Mouse (Mus musculus): ENCODE measurements around the gene Sept10. TPM values are rescaled to one million over a fixed set of nuclear protein-coding genes. Genes with fewer than 3 reads are reported as not detected.
"Not testable (repeated sequence)": the region's sequence is repeated elsewhere in the genome, so short reads cannot be mapped to it uniquely, and the experiment has no call there.

The Sept10 gene
- total RNA-seq, 4 experiments from 2014 or later: 7.7 to 10.8 (median 9.0) TPM

DNA sequence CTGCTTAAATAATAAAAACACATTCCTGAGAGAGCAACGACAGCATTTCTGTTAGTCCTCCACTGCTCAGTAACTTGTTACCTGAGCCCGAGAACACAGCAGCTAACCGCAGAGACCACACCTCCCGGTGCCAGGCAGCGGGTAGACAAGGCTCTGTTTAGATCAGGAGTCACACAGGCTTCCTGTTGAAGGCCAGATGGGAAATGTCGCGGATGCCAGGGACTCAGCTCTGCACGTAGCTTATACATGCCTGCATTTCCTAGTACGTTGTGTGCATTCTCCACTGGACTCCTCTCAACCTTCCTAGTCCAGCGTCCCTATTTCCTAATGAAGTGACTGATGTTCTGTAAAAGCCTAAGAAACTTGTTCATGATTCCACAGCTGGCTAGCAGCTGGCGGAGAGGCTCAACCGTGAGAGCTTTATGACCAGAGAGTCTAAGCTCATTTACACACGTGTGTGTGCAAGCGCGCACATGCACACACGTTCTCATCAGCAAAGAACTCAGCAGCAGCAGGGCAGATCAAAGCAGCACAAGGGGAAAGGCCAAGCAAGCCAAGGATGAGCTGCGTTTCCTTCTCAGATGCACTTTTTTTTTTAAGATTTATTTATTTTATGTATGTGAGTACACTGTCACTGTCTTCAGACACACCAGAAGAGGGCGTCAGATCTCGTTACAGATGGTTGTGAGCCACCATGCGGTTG lies 89.6 kb downstream of the Sept10 start:
- DNase-seq (ENCODE audit: low spot score in 2 of 2): no peak

DNA sequence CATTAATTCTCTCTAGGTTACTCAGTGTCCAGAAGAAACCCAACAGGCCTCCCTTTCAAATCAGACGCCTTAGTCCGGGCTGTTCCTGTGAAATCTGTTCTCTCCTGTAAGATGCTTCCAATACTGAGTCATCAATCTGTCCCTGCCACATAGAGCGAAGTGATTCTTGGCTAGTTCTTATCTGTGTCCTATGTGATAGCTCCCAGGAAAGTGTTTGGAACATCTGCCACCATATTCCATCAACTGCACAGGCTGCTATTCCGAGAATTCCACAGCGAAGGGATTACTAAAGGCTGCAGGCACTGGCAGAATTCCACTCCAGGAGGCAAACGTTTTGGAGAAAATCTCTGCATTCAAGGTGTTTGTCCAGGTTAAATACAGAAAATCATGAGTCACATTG lies 94.0 kb downstream of the Sept10 start:
- DNase-seq (ENCODE audit: low spot score in 2 of 2): peak in 1 of 2 experiments; percentile 46

DNA sequence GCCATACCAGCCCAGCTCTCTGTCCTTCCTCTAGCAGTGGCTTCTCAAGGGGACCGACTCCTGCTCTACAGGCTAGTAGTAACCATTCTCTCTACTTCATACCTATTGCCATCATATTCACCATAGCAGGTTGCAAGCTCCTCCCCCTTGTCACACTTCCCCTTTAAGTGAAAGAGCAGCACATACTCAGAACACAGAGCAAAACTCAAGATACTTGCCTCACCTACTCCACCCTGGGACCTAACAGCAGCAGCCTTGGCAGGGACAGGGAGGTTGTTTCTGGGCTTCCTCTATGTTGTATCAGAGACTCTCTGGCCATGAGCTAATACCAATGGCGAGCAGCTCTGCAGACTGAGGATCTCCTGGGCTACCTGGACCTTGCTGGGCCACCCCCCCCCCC lies 96.2 kb downstream of the Sept10 start:
- DNase-seq (ENCODE audit: low spot score in 2 of 2): no peak

DNA sequence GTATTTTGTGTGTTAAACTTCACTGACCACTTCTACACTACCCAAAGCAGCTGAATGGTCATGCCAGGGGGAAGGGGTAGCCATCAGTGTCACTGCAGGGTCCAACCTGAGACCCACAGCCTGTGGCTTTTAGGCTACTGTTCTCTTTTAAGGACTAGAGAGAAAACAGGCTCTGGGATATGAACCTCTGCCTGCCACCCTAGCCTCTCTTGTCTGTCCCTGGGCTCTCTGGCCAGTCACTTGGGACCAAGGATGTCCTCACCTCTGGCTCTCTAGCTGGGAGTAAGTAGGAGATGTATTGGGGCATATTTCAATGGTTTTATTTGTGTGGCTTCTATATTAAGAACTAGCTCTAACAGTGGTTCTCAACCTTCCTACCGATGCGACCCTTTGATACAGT lies 101.8 kb downstream of the Sept10 start:
- no peak for DNase-seq (ENCODE audit: low spot score in 2 of 2)

DNA sequence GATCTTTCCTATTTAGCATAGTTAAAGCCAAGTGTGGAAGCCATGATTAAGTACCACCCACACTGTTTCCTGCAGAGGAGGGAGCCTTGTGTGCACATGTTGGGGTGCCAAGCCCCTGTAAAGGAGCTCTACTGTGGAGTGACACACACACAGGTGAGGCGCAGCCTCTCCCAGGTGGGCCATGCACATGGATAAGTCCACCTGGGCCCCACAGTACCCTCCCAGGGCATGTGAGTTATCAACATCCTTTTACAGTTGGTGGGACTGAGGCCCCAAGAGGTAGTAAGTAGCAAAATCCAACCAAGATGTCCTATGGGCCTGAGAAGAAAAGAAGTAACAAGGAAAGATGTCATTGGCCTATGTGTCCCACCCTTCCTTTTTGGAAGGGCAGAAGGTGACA lies 102.6 kb downstream of the Sept10 start:
- DNase-seq (ENCODE audit: low spot score in 2 of 2): no peak

DNA sequence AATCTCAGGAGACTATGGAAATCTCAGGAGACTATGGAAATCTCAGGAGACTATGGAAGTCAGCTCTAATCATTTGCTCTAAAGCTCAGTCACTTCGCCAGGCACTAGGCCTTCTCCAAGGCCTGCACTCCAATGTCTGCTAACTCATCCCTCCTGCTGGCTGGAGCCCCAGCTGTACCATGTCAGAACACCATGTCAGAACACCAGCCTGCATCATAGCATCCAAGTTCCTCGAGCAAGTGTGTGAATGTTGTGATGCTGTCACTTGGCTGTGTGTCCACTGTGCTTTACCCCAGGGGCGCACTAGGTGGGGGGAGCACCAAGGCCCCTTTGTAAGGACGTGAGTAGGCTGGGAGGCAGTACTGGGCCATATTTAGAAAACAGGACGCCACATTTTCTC lies 104.1 kb downstream of the Sept10 start:
- DNase-seq (ENCODE audit: low spot score in 2 of 2): no peak

DNA sequence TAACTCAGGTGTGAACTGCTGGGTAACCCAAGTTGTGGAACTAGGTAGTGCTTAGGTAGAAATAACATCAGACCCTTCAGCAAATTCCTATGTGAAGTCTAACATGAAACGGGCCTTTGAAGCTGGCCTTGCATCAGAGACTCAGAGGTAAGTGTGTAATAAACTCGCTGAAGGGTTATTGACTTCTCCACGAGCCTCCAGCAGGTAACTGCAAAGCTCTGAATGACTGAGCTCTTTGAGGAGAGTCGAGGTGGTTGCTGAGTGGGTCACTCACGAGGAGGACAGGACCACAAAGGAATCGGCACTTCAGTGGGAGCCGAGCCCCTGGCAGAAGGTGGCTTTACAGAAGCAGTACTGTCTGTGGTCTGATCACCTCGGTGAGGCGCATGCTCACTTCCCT lies 105.3 kb downstream of the Sept10 start:
- no peak for DNase-seq (ENCODE audit: low spot score in 2 of 2)

DNA sequence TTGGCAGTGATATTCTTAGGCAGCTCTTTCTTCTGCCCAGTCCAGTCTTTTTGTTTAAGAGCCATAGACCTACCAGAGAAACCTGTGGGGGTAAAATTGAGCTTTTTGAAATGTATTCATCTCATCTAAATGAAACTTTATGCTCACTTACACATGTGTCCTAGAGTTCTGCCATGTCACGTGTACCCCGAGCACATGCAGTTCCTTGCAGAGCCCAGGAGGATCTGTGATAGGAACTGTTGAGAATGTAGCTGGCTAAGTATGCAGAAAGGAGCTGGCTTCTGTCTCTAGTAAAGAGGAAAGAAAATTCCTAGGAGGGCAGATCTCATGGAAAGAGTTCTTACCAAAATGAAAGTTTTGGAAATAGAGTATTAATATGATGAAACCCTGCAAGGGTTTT lies 106.0 kb downstream of the Sept10 start:
- DNase-seq (ENCODE audit: low spot score in 2 of 2): no peak

DNA sequence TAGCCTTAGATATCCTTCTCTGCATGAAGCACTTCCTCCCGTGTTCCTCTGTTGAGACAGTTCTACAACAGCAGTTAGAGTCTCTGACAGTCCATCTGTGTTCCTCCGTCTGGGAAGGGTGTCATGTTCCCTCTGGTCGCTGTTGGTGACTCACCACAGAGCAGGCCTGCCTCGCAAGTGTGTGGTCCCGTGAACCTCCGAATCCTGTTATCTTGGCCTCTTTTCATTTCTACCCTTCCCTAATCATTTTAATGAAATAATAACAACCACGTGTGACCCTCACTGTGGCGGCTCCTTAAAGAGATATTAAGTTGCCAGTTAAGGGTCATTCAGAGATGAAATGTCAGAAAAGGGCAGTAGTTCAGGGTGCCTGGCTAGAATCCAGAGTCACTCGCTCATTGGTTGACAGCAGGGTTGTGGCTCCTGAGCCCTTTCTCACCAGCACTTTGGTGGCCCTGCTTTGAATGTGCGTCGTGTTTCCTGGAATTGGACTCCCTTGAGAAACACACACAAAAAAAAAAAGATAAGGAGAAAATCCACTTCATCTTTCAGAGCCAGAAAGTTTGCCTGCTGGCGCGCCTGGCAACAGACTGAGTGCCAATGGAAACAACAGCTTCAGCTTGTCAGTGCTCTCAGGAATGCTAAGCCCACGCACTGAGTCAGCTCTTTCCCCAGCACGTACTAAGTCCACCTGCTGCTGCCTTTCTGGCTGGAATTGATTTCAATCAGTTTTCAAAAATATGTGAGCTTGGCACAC lies 106.9 kb downstream of the Sept10 start:
- peak; percentile 88 for DNase-seq (ENCODE audit: low spot score in 2 of 2)

DNA sequence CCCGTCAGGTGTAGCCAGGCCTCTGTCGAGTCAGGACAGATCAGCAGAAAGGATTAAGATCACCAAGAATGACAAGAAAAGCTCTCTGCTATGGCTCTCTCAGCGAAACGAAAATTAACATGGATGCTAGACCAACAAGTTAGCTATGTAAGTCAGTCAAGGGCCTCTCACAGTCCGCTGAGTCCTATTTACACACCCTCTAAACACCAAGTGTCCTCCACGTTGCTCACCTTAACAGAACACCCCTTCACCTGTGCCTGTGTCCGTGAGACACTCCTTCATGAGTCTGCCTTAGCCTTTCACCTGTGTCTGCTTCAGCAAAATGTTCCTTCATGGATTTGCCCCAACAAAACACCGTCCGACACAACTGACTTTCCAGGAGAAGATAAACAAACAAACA lies 108.3 kb downstream of the Sept10 start:
- DNase-seq (ENCODE audit: low spot score in 2 of 2): no peak

DNA sequence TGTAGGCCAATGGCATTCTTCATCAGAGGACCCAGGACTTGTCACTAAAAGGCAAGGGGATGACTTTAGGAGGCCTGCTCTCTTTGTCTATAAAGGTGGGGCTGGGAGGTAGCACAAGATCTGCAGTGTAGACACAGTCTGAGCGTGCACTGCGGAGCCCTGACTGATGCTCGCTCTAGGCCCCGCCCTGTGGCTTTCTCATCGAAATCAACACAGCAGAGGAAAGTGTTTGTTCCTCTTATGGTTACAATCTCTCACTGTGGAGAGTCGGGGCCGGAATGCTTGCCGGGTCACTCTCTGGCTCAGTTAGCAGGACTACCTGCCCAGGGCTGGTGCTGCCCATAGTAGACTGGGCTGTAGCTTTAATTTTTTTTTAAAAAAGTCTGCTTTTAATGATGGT lies 108.9 kb downstream of the Sept10 start:
- no peak for DNase-seq (ENCODE audit: low spot score in 2 of 2)

DNA sequence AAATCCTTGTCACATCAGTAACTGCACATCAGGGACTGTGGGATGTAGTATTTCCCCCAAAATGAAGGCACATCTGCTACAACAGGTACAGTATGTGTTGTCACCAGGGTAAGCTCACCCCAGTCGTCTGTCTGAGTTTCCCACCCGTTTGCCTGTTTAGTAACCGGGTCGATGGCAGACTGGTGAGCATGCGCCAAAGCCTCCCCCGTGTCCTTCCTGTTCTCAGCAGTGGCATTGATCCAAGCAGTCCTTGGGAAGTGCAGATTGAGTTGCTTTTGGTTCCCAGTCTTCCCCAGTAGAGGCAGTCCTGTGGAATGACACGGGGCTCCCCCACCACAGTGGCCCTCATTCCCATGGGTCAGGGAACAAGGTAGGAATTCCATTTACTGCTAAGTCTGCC lies 111.3 kb downstream of the Sept10 start:
- DNase-seq (ENCODE audit: low spot score in 2 of 2): peak in 1 of 2 experiments; percentile 29

DNA sequence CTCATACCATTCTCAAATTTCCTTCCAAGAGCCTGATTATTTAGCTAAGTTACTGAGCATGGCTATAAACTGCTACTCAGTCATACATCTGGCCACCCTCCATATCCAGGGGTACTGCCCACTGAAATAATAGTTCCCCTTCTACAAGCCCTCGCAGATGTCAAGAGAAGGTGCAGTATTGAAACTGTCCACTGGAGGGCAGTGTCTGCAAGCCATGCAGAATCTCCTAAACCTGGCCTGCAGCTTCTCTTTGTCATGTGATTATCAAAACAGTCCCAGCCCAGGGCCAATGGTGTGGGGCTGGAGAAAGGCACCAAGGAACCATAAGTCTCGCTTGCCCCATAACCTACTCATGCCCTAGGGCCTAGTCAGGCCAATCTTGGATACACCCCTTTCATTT lies 112.6 kb downstream of the Sept10 start:
- peak; percentile 52 to 84 for DNase-seq (ENCODE audit: low spot score in 2 of 2)

DNA sequence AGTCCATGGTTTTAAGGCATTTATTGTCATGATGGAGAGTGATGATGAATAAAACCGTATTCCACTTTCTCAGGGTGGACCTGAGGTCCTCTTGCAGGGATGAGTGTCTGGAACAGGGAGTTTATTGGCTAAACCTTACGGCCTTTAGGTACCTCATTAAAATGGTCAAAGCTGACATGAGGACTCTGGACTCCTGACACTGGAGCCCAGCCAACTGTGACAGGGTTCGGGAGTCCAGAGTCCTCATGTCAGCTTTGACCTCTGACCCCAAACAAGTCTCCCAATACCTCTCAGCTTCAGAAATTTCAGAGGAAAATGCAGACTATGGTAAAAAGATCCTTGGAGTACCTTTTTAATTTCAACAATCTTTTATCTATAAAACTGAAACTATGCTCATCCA lies 115.0 kb downstream of the Sept10 start:
- no peak for DNase-seq (ENCODE audit: low spot score in 2 of 2)

DNA sequence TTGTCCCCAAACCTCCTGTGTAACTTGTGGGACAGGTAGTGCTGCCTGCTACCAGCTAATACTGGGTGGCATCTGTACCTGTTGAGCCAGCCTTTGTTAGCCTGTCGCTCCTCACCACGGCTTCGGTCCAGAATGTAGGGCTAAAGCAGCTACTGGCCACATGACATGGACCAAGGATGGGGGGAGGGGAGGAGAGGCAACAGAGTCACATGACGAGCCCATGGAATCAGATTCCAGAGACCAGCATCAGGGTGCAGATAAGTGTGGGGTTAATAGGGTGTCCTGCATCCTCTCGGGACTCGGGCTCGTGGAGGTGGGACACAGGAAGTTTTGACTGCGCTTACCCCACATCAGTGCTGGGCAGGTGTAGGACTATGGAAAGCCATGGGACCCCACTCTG lies 115.8 kb downstream of the Sept10 start:
- no peak for DNase-seq (ENCODE audit: low spot score in 2 of 2)

DNA sequence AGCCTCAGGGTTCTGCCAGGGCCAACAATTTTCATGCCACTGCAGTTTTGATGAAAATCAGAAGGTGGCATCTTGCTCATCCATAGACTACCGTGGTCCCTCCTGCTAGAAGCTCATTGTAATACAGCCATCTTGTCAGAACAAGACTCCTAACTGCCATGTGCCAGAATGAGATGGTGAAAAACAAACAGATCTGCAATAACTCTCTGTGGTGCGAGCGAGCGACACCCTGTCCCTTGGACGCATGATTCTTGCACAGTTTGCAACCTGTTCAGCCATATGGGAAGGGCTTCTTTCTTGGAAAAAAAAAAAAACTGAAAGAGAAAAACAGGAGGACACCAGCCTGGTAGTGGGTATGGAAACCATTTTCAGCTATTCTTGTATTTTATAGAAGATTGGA lies 117.0 kb downstream of the Sept10 start:
- peak in 1 of 2 experiments; percentile 35 for DNase-seq (ENCODE audit: low spot score in 2 of 2)

DNA sequence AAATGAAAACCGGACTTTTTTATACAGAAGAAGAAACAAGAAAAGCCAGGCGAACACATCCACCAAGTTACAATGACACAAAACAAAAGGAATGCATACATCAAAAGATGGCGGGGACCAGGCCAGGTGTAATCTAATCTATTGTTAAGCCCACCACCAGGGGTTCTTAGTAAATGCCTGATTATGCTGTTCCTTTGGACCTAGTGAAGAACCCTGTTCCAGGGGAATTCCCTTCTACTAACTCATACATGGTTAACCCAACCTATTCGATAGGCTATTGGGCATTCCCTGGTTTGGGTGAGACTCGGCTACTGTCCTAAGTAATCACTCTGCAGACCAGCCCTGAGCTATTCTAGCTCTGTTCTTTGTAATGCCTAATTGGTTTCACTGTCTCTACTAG lies 118.6 kb downstream of the Sept10 start:
- DNase-seq (ENCODE audit: low spot score in 2 of 2): not testable (repeated sequence)

DNA sequence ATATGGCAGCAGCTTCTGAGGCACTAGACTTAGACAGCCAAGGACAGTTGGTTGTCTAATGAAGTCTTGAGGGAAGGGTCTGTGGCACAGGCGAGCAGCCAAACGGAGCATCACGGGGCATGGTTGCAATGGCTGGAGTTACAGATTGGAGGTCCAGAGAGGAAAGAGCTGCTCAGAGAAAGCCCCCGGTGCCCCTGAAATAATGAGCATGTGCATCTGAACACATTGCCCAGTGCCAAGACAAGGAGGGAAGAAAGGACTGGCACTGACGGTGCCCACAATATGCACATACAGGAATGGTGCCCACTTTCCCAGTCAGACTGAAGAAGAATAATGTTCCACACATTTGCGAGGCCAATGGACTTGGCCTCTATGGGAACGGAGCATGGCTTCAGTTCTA lies 129.7 kb downstream of the Sept10 start:
- no peak for DNase-seq (ENCODE audit: low spot score in 2 of 2)

Other genes starting within 250 kb of the Sept10 start
- gene Sowahc, start 106 bp upstream of the Sept10 start, total RNA-seq (2022): 10 to 100 TPM in 2 of 4 experiments, 1 to 10 TPM in 2; 6.4 to 13.3 (median 10.6) TPM
- 10 to 100 TPM; 42.7 to 63.8 (median 50.2) TPM for gene P4ha1, start 101.4 kb upstream of the Sept10 start, total RNA-seq (2022)
- gene Gm10273, start 173.8 kb upstream of the Sept10 start, total RNA-seq (2022): 10 to 100 TPM; 11.3 to 59.5 (median 37.4) TPM
- gene Pla2g12b, start 181.8 kb upstream of the Sept10 start, total RNA-seq (2022): not detected
- under 1 TPM in 1 of 4 experiments, not detected in 3; 0.31 TPM for gene Oit3, start 219.9 kb upstream of the Sept10 start, total RNA-seq (2022)

Measured in layer of hippocampus, adult 8-10 months (tissue).